Mouse (Mus musculus): Measurements from ENCODE around the gene Exoc2. TPM values are rescaled to one million over a fixed set of nuclear protein-coding genes. Genes with fewer than 3 reads are reported as not detected.

Exoc2 gene
- polyA plus RNA-seq, 1 experiment from 2014 or later: 27.4 TPM

DNA sequence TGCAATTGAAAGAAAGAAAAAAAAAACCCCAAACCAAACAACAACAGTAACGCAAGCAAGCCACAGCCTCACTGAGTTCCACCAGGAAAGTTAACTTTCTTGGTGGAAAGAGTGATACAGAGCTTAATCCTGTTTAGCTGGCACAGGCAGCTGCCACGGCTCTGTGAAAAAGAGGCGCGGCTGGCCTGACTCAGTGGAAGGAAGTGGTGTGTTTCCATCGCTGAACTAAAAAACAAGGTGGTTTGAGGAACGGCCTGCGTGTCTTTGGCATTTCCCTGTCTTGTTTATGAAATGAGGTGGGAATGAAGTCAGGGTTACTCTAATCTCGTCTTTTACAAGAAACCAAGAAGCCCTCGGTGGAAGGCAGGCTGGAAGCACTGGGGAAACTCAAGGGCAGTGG lies 181.6 kb downstream of the Exoc2 start:
- Histone ChIP-seq H3K27me3 (no peaks in the 10 kb centered on the region), H3K4me1 (0 out of 2 replicates have a peak, but pooled peaks cover 3% of the 10 kb centered on the region), H3K4me2 (replicated peaks) (no peak overlapping the region), H3K9me3 (replicated peaks) (no peaks in the 10 kb centered on the region), H3K27ac (replicated peaks) (no peak overlapping the region), H3K9ac (no peak overlapping the region), H3K36me3 (no peaks in the 10 kb centered on the region), H3K4me3 (replicated peaks) (no peak overlapping the region)
- no peak for ATAC-seq (ENCODE audit: insufficient number of reproducible peaks, low FRiP score, low TSS enrichment, low read depth)
- WGBS: 64% methylated on average over 9 of the region's 9 CpGs

DNA sequence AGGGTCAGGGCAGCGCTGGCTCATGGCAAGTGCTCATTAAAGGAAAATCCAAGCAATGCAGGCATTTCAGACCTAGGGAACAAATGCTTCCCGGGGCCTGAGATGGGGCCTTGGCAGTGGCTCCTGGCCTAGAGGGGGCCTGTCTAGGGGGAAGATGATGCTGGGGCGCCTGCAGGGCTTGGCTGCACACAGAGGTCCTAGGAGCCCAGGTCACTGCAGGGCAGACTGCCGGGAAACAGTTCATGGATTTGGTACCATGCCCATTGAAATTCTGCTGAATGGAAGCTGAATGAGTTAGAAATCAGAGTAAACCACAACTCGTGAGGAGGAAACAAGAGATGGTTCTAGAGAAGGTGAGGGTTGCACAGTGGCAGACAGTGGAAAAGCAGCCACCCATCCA lies 183.9 kb downstream of the Exoc2 start:
- WGBS: 59% methylated on average over 5 of the region's 5 CpGs
- H3K4me1 ChIP-seq: 0 out of 2 replicates have a peak, but pooled peaks cover 3% of the 10 kb centered on the region
- H3K27me3 ChIP-seq: no peaks in the 10 kb centered on the region
- no peak for ATAC-seq (ENCODE audit: insufficient number of reproducible peaks, low FRiP score, low TSS enrichment, low read depth)
- H3K27ac ChIP-seq (replicated peaks): no peak overlapping the region
- H3K4me3 ChIP-seq (replicated peaks): no peak overlapping the region
- H3K9ac ChIP-seq: no peak overlapping the region
- H3K36me3 ChIP-seq: no peaks in the 10 kb centered on the region
- H3K4me2 ChIP-seq (replicated peaks): no peak overlapping the region
- H3K9me3 ChIP-seq (replicated peaks): no peaks in the 10 kb centered on the region

DNA sequence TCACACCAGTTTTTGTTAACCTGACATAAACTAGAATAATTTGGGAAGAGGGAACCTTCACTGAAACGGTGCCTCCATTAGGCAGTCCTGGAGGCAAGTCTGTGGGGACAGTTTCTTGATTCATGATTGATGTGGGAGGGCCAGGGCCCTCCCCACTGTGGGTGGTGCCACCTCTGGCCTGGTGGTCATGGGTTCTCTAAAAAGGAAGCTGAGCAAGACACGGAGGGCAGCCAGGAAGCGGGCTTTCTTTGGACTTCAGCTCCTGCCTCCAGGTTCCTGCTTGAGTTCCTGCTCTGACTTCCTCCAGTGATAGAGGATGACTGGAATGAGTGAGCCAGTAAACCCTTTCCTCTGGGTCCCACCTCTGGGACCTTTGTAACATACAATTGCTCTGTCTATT lies 185.5 kb downstream of the Exoc2 start:
- 73% methylated on average over 3 of the region's 3 CpGs for WGBS

GRCm38 (mm10) chr13:30787960-30788359 lies 185.9 kb downstream of the Exoc2 start:
- H3K27ac ChIP-seq (replicated peaks): no peak overlapping the region
- no peak overlapping the region for H3K4me2 ChIP-seq (replicated peaks)
- WGBS: 83% methylated on average over 4 of the region's 4 CpGs
- no peak overlapping the region for H3K9ac ChIP-seq
- no peaks in the 10 kb centered on the region for H3K36me3 ChIP-seq
- ATAC-seq (ENCODE audit: insufficient number of reproducible peaks, low FRiP score, low TSS enrichment, low read depth): no peak
- 0 out of 2 replicates have a peak, but pooled peaks cover 3% of the 10 kb centered on the region for H3K4me1 ChIP-seq
- H3K9me3 ChIP-seq (replicated peaks): no peaks in the 10 kb centered on the region
- H3K27me3 ChIP-seq: no peaks in the 10 kb centered on the region
- H3K4me3 ChIP-seq (replicated peaks): no peak overlapping the region

More for the DNA sequence above, 185.5 kb downstream of the Exoc2 start:
- H3K4me2 ChIP-seq (replicated peaks): no peak overlapping the region
- H3K36me3 ChIP-seq: no peaks in the 10 kb centered on the region
- no peak overlapping the region for H3K9ac ChIP-seq
- no peaks in the 10 kb centered on the region for H3K9me3 ChIP-seq (replicated peaks)
- ATAC-seq (ENCODE audit: insufficient number of reproducible peaks, low FRiP score, low TSS enrichment, low read depth): no peak
- no peaks in the 10 kb centered on the region for H3K27me3 ChIP-seq
- 0 out of 2 replicates have a peak, but pooled peaks cover 3% of the 10 kb centered on the region for H3K4me1 ChIP-seq
- H3K4me3 ChIP-seq (replicated peaks): no peak overlapping the region
- H3K27ac ChIP-seq (replicated peaks): no peak overlapping the region

DNA sequence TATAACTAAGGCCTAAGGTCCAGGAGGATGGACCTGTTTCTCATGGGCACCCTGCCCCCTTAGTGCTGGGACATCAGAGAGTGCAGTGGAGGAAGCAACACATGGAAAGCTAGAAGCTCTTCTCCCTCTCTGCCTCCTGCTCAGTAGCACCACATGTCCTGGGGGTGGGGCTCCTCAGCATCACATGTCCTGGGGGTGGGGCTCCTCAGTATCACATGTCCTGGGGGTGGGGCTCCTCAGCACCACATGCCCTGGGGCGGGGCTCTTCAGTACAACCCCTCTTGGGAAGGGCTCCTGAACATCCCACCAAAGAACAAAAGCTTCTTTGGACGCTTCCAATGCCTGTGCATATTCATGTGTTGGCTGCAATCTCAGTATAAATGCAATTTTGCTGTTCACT lies 186.3 kb downstream of the Exoc2 start:
- no peaks in the 10 kb centered on the region for H3K27me3 ChIP-seq
- WGBS: 77% methylated on average over 2 of the region's 2 CpGs

GRCm38 (mm10) chr13:30787036-30787320 lies 186.9 kb downstream of the Exoc2 start:
- Histone ChIP-seq H3K9ac (no peak overlapping the region), H3K4me1 (peaks cover 8% of the 10 kb centered on the region; the same call in 1 of the 2 replicates), H3K27ac (replicated peaks) (no peak overlapping the region), H3K9me3 (replicated peaks) (no peaks in the 10 kb centered on the region), H3K36me3 (no peaks in the 10 kb centered on the region), H3K4me2 (replicated peaks) (no peak overlapping the region), H3K27me3 (no peaks in the 10 kb centered on the region), H3K4me3 (replicated peaks) (no peak overlapping the region)
- WGBS: 72% methylated on average over 2 of the region's 2 CpGs
- no peak for ATAC-seq (ENCODE audit: insufficient number of reproducible peaks, low FRiP score, low TSS enrichment, low read depth)

More for the DNA sequence above, 186.3 kb downstream of the Exoc2 start:
- Histone ChIP-seq H3K27ac (replicated peaks) (no peak overlapping the region), H3K4me3 (replicated peaks) (no peak overlapping the region), H3K9ac (no peak overlapping the region), H3K4me2 (replicated peaks) (no peak overlapping the region), H3K9me3 (replicated peaks) (no peaks in the 10 kb centered on the region), H3K36me3 (no peaks in the 10 kb centered on the region), H3K4me1 (peaks cover 5% of the 10 kb centered on the region; the same call in 1 of the 2 replicates)
- no peak for ATAC-seq (ENCODE audit: insufficient number of reproducible peaks, low FRiP score, low TSS enrichment, low read depth)

- Histone ChIP-seq H3K36me3 (no peaks in the 10 kb centered on the region), H3K9ac (no peak overlapping the region), H3K27me3 (no peaks in the 10 kb centered on the region), H3K4me3 (replicated peaks) (no peak overlapping the region), H3K9me3 (replicated peaks) (no peaks in the 10 kb centered on the region), H3K27ac (replicated peaks) (no peak overlapping the region), H3K4me2 (replicated peaks) (no peak overlapping the region), H3K4me1 (peaks cover 9% of the 10 kb centered on the region; the same call in 1 of the 2 replicates)
- no peak for ATAC-seq (ENCODE audit: insufficient number of reproducible peaks, low FRiP score, low TSS enrichment, low read depth)
- WGBS: 75% methylated on average over 5 of the region's 5 CpGs
Measured at GRCm38 (mm10) chr13:30786235-30787035, 187.5 kb downstream of the Exoc2 start.

- no peak for ATAC-seq (ENCODE audit: insufficient number of reproducible peaks, low FRiP score, low TSS enrichment, low read depth)
- no peak overlapping the region for H3K27ac ChIP-seq (replicated peaks)
- WGBS: 83% methylated on average over 4 of the region's 4 CpGs
Measured at GRCm38 (mm10) chr13:30785423-30786040, 188.4 kb downstream of the Exoc2 start.

GRCm38 (mm10) chr13:30782419-30782818 lies 191.5 kb downstream of the Exoc2 start:
- H3K36me3 ChIP-seq: no peaks in the 10 kb centered on the region
- no peak overlapping the region for H3K27ac ChIP-seq (replicated peaks)
- H3K27me3 ChIP-seq: no peaks in the 10 kb centered on the region
- H3K4me3 ChIP-seq (replicated peaks): no peak overlapping the region
- peaks cover 9% of the 10 kb centered on the region; the same call in 1 of the 2 replicates for H3K4me1 ChIP-seq
- H3K9me3 ChIP-seq (replicated peaks): no peaks in the 10 kb centered on the region
- H3K4me2 ChIP-seq (replicated peaks): no peak overlapping the region
- 21% methylated on average over 8 of the region's 8 CpGs for WGBS
- H3K9ac ChIP-seq: no peak overlapping the region
- ATAC-seq (ENCODE audit: insufficient number of reproducible peaks, low FRiP score, low TSS enrichment, low read depth): 0 out of 2 replicates have a peak, but pooled peaks have one; percentile 12

More at GRCm38 (mm10) chr13:30785423-30786040, 188.4 kb downstream of the Exoc2 start:
- H3K36me3 ChIP-seq: no peaks in the 10 kb centered on the region
- H3K4me2 ChIP-seq (replicated peaks): no peak overlapping the region
- H3K4me3 ChIP-seq (replicated peaks): no peak overlapping the region
- H3K4me1 ChIP-seq: peaks cover 9% of the 10 kb centered on the region; the same call in 1 of the 2 replicates
- no peaks in the 10 kb centered on the region for H3K9me3 ChIP-seq (replicated peaks)
- no peaks in the 10 kb centered on the region for H3K27me3 ChIP-seq
- H3K9ac ChIP-seq: no peak overlapping the region

- Histone ChIP-seq H3K27ac (replicated peaks) (no peak overlapping the region), H3K36me3 (no peaks in the 10 kb centered on the region), H3K4me1 (peaks cover 9% of the 10 kb centered on the region; the same call in 1 of the 2 replicates), H3K27me3 (no peaks in the 10 kb centered on the region), H3K9ac (no peak overlapping the region), H3K4me2 (replicated peaks) (no peak overlapping the region), H3K9me3 (replicated peaks) (no peaks in the 10 kb centered on the region), H3K4me3 (replicated peaks) (no peak overlapping the region)
- WGBS: 32% methylated on average over 2 of the region's 2 CpGs
- 0 out of 2 replicates have a peak, but pooled peaks have one; percentile 36 for ATAC-seq (ENCODE audit: insufficient number of reproducible peaks, low FRiP score, low TSS enrichment, low read depth)
Measured at GRCm38 (mm10) chr13:30781905-30782304, 192.0 kb downstream of the Exoc2 start.

GRCm38 (mm10) chr13:30777678-30778179 lies 196.2 kb downstream of the Exoc2 start:
- Histone ChIP-seq H3K27ac (replicated peaks) (no peak overlapping the region), H3K4me1 (peaks cover 9% of the 10 kb centered on the region; the same call in 1 of the 2 replicates), H3K9me3 (replicated peaks) (no peaks in the 10 kb centered on the region), H3K9ac (no peak overlapping the region), H3K4me3 (replicated peaks) (no peak overlapping the region), H3K36me3 (no peaks in the 10 kb centered on the region), H3K4me2 (replicated peaks) (no peak overlapping the region), H3K27me3 (no peaks in the 10 kb centered on the region)
- ATAC-seq (ENCODE audit: insufficient number of reproducible peaks, low FRiP score, low TSS enrichment, low read depth): no peak
- 67% methylated on average over 11 of the region's 11 CpGs for WGBS
